Mouse (Mus musculus): ENCODE measurements at regions not wholly inside any gene's neighbourhood (a gene's known extent, or its start where the extent isn't known, plus 50 kb on each side); places are given as distances from the start of the nearest gene placed in this dataset.

DNA sequence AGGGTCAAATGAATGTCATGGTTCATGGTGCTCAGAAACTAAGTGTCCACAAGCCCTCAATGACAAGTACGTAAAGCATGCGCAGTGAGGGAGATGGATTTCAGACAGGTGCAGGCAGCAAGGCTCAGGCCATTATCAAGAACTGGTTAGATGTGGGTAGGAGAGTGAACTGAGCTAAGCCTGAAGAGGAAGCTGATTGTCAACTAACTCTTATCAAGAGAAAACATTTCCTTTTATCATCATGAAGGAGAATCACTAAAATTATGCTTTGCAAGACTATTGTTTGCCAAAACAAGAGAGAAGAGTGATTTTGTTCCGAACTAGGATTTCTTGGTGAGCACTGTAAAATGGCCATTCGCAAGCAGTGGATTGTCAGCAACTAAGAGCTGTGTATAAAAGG, 164.7 kb upstream of the Fam98a start:
- no peak for DNase-seq

- no peak for DNase-seq
These were observed 162.8 kb upstream of the Fam98a start for GRCm38 (mm10) chr17:75714578-75714977.

DNA sequence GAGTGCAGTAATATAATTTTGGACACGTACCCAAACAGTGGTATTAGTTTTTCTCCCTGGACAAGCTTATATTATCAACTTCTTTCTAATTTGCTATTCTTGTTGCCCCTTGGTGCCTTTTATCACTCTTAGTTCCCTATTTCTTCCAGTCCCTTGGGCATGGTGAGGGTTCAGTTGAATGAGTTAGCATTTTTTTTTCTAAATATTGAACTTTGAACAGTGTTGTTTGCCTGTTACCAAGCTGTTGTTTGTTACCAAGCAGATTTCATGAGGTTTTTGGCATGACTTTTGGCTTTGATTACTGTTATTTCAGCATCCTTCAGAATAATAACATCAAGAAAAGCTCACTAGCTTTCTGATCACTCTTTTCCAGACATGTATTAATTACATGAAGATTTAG, 162.3 kb upstream of the Fam98a start:
- DNase-seq = no peak

- DNase-seq = no peak
These were observed 155.9 kb upstream of the Fam98a start for GRCm38 (mm10) chr17:75707687-75708086.

DNA sequence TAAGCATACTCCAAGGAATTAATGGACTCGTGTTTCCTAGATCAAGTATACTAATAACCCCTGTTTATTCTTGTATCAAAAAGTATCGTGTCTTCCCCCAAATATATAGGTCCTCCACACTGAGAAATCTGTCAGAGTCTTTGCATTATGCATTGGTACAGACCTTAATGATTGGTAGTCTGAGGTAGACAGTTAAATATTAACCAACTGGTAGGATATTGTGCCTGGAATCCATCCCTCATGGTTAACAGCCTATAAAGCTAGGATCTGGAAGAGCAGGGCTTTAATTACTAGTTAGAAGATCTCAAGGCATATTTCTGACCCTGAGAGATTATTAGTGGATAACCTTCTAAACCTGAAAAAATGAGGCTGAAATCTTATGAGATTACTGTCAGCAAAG, 153.6 kb upstream of the Fam98a start:
- DNase-seq = no peak

DNA sequence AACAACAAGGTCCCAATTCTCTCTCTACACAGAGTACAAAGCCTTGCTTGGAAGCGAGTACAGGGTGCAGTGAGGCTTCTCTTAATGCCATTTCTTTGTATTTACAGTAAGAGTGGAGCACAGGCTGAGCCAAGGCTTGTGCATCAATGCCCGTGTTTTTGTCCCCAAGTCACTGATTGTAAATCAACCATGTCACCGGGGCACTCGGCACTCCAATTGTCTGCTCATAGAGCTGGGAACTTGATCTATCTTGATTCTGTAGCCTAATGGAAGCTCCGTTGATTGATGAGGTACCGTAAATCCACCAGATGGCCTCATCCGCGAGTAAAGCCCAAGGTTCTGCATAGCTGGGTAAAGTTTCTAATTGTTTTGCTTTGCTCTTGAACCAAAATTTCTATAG, 152.1 kb upstream of the Fam98a start:
- DNase-seq = no peak

GRCm38 (mm10) chr17:75696729-75697103, 145.0 kb upstream of the Fam98a start:
- no peak for DNase-seq

DNA sequence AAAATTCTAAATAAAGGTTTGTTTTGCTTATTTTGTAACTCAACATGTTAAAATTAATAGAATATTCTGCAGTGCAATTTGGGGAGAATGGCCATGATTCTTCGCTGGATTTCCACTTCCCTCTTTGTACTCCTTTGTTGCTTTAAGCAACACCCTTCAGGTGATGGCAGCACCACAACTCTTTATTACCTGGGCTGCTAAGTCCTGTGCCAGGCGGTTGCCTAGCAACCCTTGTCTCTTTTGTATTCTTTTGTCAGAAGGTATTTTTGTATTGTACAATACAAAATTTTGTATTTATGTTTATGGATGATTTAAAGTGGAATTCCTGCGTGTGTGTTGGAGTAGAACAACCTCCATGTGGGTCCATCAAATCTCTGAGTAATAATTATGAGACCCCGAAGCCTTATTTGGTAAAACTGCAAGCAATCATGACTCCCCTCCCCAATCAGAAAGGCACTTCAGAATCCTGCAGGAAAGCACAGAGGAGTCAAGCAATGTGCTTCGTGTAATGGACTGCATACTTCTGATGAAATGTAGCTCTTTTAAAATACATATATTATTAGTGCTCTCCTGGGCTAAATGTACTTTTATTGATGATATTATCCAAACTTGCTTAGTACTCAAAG, 144.5 kb upstream of the Fam98a start:
- no peak for DNase-seq

GRCm38 (mm10) chr17:75685927-75686326, 134.2 kb upstream of the Fam98a start:
- no peak for DNase-seq

DNA sequence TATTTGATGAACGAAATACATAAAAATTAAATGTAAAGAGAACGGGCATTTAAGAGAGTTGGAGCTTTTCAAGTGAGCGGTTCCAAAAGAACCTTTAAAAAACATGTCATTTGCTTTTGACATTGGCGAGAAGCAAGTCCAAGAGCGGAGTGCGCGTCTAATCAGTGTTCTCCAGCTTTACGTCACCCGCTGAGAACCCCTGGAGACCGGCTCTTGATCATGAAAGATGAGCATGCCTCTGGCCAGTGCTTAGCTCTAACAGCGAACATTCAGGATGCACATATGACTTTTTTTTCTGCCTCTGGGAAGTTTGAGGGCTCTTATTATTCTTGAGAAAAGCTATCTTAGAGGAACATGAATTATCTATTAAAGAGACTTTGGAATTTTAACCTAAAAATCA, 95.2 kb upstream of the Fam98a start:
- DNase-seq = no peak

GRCm38 (mm10) chr17:75644698-75645097, 93.0 kb upstream of the Fam98a start:
- DNase-seq = no peak

DNA sequence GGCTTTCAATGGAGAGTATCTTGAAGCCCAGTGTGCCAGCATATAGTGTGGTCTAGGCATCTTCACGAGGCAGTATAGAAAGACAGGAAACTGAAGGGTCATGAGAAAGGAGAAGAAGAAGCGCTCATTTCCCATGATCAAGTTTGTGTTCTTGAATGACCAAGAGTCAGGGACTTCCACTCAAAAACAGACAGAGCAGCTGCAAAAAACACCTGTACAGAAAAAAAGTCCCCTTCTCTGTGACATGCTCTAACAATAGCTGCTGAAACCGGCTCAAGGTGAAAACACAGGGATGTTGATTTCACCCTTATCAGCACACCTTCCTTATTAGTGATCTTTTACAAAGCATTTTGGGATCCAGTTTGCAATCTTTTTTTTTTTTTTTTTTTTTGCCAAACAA, 90.6 kb upstream of the Fam98a start:
- no peak for DNase-seq

GRCm38 (mm10) chr17:75641010-75641498, 89.3 kb upstream of the Fam98a start:
- DNase-seq = no peak

GRCm38 (mm10) chr17:75640575-75640974, 88.8 kb upstream of the Fam98a start:
- no peak for DNase-seq

GRCm38 (mm10) chr17:75629857-75630256, 78.1 kb upstream of the Fam98a start:
- DNase-seq = no peak

GRCm38 (mm10) chr17:75619472-75619871, 67.7 kb upstream of the Fam98a start:
- no peak for DNase-seq

DNA sequence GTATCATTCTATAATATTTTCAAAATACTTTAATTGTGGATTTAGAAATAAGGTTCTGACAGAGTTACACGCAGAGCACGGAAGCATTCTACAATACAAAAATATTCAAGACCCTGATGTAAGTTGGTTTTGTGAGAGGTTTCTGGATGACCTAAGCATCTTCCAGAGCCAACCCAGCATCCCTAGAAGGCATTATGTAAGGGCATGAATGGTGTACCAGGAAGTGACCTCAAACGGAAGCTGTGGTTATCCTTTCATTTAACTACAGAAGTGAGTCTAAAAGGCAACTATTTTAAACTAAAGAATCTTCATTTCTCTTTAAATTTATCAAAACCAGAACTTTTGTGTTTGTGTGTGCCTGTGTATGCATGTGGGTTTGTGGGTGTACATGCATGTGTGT, 66.8 kb upstream of the Fam98a start:
- DNase-seq = no peak

DNA sequence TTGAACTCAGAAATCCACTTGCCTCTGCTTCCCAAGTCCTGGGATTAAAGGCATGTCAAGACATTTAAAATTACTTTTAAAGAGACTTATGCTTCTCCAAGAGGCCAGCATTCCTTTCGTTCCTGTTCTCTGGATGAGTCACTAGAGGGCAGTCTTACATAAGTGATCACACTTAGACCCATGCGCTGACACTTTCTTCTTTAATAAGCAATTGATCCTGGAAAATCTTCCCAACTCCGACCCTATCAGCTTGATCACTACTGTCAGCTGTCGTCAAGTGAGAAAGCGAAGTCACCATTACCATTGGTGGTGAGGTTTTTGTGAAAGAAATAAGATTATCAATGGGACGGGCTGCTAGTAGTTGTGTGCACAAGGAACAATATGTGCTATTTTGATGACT, 65.5 kb upstream of the Fam98a start:
- peak in 1 of 2 experiments; percentile 1 for DNase-seq

DNA sequence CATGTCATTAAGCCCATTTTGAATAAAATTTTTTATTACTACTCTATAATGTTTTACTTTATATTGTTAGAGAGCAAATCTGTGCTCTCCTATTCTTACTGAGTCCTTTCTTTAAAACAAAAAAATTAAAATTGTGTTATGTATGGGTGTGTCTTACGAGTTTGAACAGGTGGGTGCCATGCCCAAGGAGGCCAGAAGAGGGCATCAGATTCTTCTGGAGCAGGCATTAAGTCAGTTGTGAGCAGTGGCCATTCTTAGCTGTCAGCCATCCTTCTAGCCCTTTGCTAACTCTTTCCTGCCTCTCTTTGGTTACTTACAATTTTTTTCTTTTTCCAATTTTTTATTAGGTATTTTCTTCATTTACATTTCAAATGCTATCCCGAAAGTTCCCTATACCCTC, 63.6 kb upstream of the Fam98a start:
- peak; percentile 15 to 50 for DNase-seq

GRCm38 (mm10) chr17:75603417-75604086, 51.8 kb upstream of the Fam98a start:
- DNase-seq = no peak

Data from adrenal gland, postnatal 36 days (tissue).